Mouse (Mus musculus) liver, postnatal 0 days (tissue): ENCODE results near the gene Mier1.

Experiments
- CTCF ChIP-seq: sonication (generic); IDR thresholded peaks from 2 replicates; pipeline ENCODE4 v1.5.1; 2016; ENCODE audit warnings: antibody characterized with exemption, low read depth
- EP300 ChIP-seq: IDR thresholded peaks from 2 replicates; pipeline ENCODE4 v1.6.1; 2016; ENCODE audit warnings: antibody characterized with exemption, low read depth, mild to moderate bottlenecking

DNA sequence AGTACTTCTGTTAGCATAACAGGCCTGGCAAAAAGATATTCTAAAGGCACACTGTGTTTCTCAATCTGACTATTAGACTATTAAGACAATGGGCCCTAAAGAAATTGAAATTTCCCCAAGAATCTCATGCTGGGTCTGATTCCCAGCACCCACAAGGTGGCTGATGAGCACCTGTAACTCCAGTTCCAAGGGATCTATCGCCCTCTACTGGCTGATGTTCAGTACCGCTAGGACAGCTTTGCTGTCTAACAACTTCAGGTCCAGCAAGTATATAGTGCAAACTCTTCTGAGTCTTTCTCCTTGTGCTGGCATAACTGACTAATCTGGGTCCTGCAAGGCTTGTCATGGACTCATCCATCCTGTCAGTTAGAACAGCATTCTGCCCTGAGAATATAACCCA is 78.2 kb downstream of the Mier1 start:
- TF ChIP-seq EP300 (no peak), CTCF (peak; percentile 49)
